Mouse (Mus musculus) kidney, adult 2 months (tissue): ENCODE results near the gene Ttll5.

Source experiments
- CTCF ChIP-seq: fragments of 200-500 bp; conservative IDR thresholded peaks from 2 replicates; pipeline ENCODE4 v1.5.1; 2011; ENCODE audit warnings: low read depth, mild to moderate bottlenecking, control low read depth, low read length, moderate library complexity, mixed read lengths; ENCODE audit not compliant: insufficient read depth, insufficient read length
- POLR2A ChIP-seq: fragments of 200-500 bp; IDR thresholded peaks from one replicate; pipeline ENCODE4 v1.6.1; 2011; ENCODE audit warnings: low read depth, low read length, control low read depth

DNA sequence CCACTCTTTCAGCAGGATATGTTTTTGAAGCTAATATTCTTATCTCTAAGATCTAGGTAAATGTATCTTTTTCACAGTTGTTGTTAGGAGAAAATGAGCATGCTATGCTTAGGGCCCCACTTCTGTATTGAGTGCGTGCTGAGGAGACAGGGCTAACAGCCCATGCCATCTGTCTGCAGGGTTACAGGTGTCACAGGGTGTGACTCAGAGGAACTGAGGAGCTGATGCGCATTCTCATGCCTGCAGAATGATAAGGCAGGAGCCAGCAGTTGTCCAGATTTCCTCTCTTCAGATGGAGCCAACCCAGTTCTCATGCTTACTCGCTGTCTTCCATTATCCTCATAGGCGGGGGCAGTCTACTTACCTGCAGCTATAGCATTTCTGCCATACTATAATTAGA, 147.2 kb downstream of the Ttll5 start:
- TF ChIP-seq CTCF (no peak), POLR2A (no peak)
